ENCODE assay signal across 9 mouse cellular contexts in the genomic region with DNA sequence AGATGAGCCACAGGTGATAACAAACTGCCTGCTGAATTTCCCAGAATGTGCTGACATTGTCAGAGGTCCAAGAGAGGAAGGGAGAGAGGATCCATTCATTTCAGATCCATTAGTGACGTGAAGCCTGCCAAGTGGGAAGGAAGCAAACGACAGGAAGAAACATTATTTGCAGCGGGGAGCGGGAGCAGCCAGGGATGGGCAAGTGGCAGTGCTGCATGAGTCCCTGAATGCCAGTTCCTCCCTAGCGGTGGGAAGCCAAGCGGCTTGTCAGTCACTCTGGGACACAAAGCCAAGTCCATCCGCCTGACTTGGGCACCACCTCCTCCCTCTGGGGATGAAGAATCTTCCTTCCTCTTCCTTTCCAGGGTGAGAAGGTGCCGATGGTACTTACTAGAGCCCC.
DNase-seq lines count a peak whose midpoint lies in the region; ATAC-seq lines count a peak whose summit lies in the region.
"Had no signal": no experiment of that assay in that cellular context is flagged by ENCODE, and none has a peak within 500 bp of the region (broad histone marks: within the 10 kb centered on the region; RNA-seq: fewer than 3 reads in every experiment).

No protein-coding gene starts in this region.

- no peak overlapping the region for H3K9ac ChIP-seq in heart, embryonic 14.5 days (ENCODE audit: low read length)
- no peak overlapping the region for H3K9ac ChIP-seq in hindbrain, embryonic 11.5 days (ENCODE audit: low read depth, low read length)

- no peaks in the 10 kb centered on the region for H3K36me3 ChIP-seq in heart, embryonic 14.5 days (ENCODE audit: control insufficient read depth, insufficient read depth, low read length)
- H3K36me3 ChIP-seq in hindbrain, embryonic 11.5 days (ENCODE audit: control insufficient read depth, insufficient read depth, low read length), result no peaks in the 10 kb centered on the region

- no peak overlapping the region for H3K27ac ChIP-seq in heart, embryonic 14.5 days (replicated peaks in 1 of 2; ENCODE audit: control insufficient read depth in 1 of 2, insufficient read depth in 1 of 2, low read depth in 2 of 2, low read length in 2 of 2)
- no peak overlapping the region for H3K27ac ChIP-seq in hindbrain, embryonic 11.5 days (ENCODE audit: low read depth, low read length)
- H3K27ac ChIP-seq: macrophage had no signal

- H3K4me1 ChIP-seq in heart, embryonic 14.5 days (ENCODE audit: control insufficient read depth in 2 of 2, insufficient read depth in 2 of 2, low read length in 2 of 2), result peaks cover 7 to 10% of the 10 kb centered on the region in 2 experiments; a peak in 3 of 4 replicates
- H3K4me1 ChIP-seq in hindbrain, embryonic 11.5 days (replicated peaks; ENCODE audit: control insufficient read depth, insufficient read depth, low read length), result no peaks in the 10 kb centered on the region

- H3K4me2 ChIP-seq in heart, embryonic 14.5 days (ENCODE audit: low read length), result 0 out of 2 replicates have a peak overlapping the region, but pooled peaks have one; percentile 31
- no peak overlapping the region for H3K4me2 ChIP-seq in hindbrain, embryonic 11.5 days (replicated peaks; ENCODE audit: low read depth, low read length)

- peak; percentile 13 for DNase-seq in adrenal gland, adult 2 months
- no peak for DNase-seq in adrenal gland, adult 8-10 months
- peak; percentile 40 for DNase-seq in Muller cell, postnatal 12 days (ENCODE audit: inconsistent ontology term)
- peak; percentile 44 to 46 for DNase-seq in kidney, postnatal 4 days
- no peak for DNase-seq in left cerebral cortex, adult 11 months (ENCODE audit: low spot score)
- DNase-seq in hindbrain, embryonic 11.5 days (ENCODE audit: low spot score), result no peak
- no peak for DNase-seq in B cell, adult 2 months

- 36% methylated on average over 8 of the region's 8 CpGs for WGBS in heart, embryonic 14.5 days
- 53% methylated on average over 8 of the region's 8 CpGs for WGBS in hindbrain, embryonic 11.5 days

- no peaks in the 10 kb centered on the region for H3K27me3 ChIP-seq in heart, embryonic 14.5 days (ENCODE audit: control insufficient read depth, insufficient read depth, low read length)
- no peaks in the 10 kb centered on the region for H3K27me3 ChIP-seq in hindbrain, embryonic 11.5 days (ENCODE audit: control insufficient read depth, insufficient read depth, low read length)

- no peaks in the 10 kb centered on the region for H3K9me3 ChIP-seq in heart, embryonic 14.5 days (ENCODE audit: control insufficient read depth, low read length)
- H3K9me3 ChIP-seq in hindbrain, embryonic 11.5 days (ENCODE audit: control insufficient read depth, low read length), result no peaks in the 10 kb centered on the region

- ATAC-seq in heart, embryonic 14.5 days (ENCODE audit: insufficient number of reproducible peaks, insufficient read depth, low FRiP score, low read depth), result no peak
- ATAC-seq in hindbrain, embryonic 11.5 days (ENCODE audit: low FRiP score), result no peak

- no peak overlapping the region for H3K4me3 ChIP-seq in heart, embryonic 14.5 days (ENCODE audit: control insufficient read depth in 1 of 2, insufficient read depth in 1 of 2, low read depth in 1 of 2, low read length in 2 of 2)
- H3K4me3 ChIP-seq in hindbrain, embryonic 11.5 days (ENCODE audit: low read depth, low read length), result no peak overlapping the region

Comparison
In these comparisons a context has a peak if more than half of its experiments do, and no peak if none do; other contexts are left out.
1. DNase-seq: peak in adrenal gland, adult 2 months (single experiment), Muller cell, postnatal 12 days (single experiment) and kidney, postnatal 4 days (2 of 2); none in adrenal gland, adult 8-10 months (single experiment), left cerebral cortex, adult 11 months (single experiment), hindbrain, embryonic 11.5 days (single experiment) and B cell, adult 2 months (0 of 2).